Mouse (Mus musculus) urinary bladder, adult 18-20 months (tissue): Measurements from ENCODE around the gene Mapkapk2.
"Not testable (repeated sequence)": the region's sequence is repeated elsewhere in the genome, so short reads cannot be mapped to it uniquely, and the experiment has no call there.

ENCODE experiments used
- DNase-seq, 2 experiments: peaks; one replicate each; pipeline ENCODE4 v3.0.0; 2022; ENCODE audit warnings: low spot score in 2 of 2, mixed read lengths in 2 of 2

Gene Mapkapk2

DNA sequence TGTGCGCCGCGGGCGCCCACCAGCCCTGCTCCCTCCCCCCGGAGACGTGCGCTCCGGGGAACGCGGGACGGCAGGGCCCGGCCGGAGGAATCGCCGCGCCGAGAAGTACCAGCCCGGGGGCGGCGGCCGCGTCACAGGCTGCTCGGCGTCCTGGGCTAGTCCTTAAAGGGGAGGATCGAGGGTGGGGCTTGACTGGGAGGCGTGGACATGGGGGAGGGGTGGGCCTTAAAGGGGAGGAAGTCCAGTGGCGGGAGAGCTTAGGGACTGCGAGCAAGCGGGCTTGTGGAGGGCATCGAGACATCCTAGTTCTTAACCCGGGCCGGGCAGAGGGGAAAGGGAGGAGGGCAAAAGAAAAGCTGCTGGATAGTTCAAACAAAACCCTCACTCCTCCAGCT lies at the start of gene Mapkapk2:
Gene Mapkapk2 (minus strand): TSS at position 127 of the 395 bp plus-strand sequence.
- peak; percentile 75 to 91 for DNase-seq

DNA sequence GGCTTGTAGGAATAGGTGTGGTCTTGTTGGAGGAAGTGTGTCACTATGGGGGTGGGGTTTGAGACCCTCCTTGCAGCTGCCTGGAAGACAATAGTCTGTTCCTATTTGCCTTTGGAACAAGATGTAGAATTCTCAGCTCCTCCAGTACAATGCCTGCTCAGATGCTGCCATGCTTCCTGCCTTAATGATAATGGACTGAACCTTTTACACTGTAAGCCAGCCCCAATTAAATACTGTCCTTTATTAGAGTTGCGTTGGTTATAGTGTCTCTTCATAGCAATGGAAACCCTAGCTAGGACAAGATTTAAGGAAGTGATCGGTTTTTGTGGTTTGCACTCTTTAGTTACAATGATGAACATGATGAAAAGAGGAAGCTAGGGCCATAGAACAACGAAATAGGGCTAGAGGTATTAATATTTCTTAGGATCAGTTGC lies 48.6 kb upstream of the Mapkapk2 start:
- DNase-seq, result no peak

DNA sequence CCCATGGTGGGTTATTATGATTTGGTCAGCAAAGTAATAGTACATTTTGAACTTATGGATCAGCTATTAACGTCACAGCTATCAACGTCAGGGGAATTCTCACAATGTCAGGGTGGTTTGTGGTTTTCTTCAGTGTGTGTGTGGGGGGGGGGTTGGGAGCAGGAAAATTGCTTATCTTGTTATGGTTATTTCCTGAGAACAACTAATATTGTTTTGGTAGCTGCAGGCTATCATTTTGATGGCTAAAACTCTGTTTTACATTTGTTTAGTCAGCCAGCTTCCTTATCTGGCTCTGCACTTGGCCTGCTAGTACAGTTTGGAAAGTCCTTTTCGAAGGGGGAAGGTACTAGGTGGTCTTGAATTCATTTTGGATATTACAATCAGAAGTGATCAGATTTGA lies 47.6 kb upstream of the Mapkapk2 start:
- DNase-seq, result not testable (repeated sequence)

DNA sequence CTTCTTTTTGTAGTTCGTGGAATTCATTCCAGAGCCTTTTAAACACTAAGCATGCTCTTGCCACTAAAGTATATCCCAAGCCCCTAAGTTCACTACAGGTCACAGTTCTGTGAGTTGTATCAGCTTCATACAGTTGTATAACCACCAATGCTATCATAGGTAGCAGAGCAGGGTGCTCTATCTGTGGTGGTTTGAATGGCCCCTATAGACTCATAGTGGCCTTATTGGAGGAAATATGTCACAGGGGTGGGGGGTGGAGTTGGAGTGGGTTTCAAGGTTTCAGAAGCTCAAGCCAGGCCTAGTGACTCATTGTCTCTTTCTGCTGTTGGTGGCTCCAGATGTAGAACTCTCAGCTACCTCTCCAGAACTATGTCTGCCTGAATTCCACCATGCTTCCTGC lies 44.8 kb upstream of the Mapkapk2 start:
- no peak for DNase-seq

- no peak for DNase-seq
These were observed 43.8 kb upstream of the Mapkapk2 start for GRCm38 (mm10) chr1:131141449-131141848.

DNA sequence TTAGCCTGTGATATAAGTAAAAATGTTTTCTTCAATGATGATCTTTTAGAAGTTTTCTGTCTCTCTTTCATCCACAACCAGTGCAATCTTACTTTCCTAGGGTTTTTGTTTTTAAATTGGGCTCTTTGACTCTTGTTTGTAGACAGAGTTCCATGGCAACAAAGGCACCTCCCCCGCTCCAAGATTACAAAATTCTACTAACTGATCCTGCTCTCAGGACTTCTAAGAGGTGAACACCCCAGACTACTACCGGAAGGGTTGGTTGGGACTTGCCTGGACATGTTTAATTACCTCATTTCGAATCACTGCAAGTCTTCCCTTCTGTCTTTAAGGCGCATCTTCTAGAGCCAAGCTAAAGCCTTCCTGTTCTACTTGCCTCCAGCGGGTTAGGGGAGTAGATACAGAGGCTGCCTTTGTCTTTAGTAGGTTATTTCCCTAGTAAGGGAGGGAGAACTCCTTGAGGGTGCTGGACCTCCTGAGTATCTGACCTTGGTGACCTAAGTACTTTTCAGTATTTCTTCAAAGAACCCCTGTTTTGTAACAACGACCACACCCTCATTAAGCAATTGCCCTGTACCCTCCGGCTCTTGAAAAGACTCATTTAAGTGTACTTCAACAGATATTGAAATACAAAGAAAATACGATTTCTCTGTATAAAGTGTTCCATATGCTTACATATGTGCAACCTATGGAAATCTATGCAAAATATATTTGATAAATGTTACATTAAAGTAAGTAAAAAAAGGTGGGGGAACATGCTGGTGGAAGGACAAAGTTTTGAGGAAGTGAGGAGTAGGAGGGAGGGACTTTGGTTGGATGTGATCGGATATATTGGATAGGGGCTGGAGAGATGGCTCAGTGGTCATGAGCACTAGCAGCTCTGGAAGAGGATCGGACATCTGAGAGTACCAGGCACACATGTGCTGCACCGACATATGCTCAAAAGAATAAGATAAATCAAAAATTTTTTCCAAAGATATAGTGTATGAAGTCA lies 41.8 kb upstream of the Mapkapk2 start:
- DNase-seq, result peak in 1 of 2 experiments; percentile 46

DNA sequence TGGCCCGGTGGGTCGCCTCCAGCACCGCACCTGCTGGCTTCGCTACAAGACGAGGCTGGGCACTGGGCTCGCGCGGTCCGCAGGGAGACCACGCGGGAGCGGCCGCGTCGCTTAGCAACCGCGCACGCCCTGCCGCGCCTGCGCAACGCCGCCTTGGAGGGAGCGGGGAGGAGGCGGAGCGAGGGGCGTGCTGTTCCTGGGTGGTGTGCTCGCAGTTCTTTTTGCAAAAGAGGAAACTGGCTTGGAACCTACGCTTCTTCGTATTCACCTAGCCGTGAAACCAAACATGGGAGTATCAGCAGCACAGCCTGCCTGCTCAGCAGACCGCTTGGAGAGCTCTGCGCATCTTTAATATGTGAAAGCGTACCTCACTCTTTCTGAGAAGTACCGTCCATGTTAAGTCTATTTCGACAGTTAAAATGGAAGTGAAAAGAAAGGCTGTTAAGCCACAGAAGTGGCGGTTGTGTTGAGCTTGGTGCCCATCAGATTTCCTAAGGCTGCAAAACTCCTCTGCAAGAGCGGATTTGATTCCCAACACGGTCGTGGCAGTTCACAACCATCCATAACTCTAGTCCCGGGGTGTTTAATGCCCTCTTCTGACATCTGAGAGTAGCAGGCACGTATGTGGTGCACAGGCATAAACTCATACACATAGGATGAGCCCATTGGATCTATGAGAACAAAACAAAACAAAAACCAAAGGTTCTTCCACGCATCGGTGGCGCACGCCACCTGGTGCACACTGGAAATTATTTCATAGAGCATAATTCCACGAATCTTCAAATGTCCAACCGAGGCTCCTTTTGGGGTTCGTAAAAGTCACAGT lies 40.8 kb upstream of the Mapkapk2 start, which contains the start of gene Dyrk3:
Gene Dyrk3 (minus strand): TSS at position 150 of the 826 bp plus-strand sequence.
- DNase-seq, result peak; percentile 85 to 89

DNA sequence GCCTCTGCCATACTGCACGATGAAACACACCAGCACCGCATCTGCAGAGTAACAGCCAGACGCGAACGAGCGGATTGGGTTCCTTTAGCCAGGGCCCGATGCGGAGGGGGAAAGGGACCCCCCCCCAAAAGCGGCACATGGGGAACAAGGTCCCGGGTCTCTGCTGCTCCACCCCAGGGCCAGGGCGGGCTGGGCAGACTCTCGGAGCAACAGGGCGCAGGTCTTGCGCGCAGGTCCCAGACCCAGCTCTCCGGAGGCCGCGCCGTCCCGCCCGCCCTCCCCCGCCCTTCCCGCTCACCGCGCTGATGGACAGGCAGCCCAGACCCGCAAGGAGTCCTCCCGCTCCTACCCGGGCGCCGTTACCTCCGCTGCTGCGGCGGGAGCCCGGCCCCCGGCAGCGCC lies 40.1 kb upstream of the Mapkapk2 start:
- DNase-seq, result no peak

GRCm38 (mm10) chr1:131137111-131137510 lies 39.5 kb upstream of the Mapkapk2 start:
- no peak for DNase-seq

- DNase-seq, result no peak
These were observed 38.5 kb upstream of the Mapkapk2 start for GRCm38 (mm10) chr1:131135960-131136629.

- DNase-seq, result no peak
These were observed 37.4 kb upstream of the Mapkapk2 start for GRCm38 (mm10) chr1:131134942-131135522.

GRCm38 (mm10) chr1:131134231-131134630 lies 36.6 kb upstream of the Mapkapk2 start:
- no peak for DNase-seq

GRCm38 (mm10) chr1:131125987-131126744 lies 28.5 kb upstream of the Mapkapk2 start:
- DNase-seq, result no peak

DNA sequence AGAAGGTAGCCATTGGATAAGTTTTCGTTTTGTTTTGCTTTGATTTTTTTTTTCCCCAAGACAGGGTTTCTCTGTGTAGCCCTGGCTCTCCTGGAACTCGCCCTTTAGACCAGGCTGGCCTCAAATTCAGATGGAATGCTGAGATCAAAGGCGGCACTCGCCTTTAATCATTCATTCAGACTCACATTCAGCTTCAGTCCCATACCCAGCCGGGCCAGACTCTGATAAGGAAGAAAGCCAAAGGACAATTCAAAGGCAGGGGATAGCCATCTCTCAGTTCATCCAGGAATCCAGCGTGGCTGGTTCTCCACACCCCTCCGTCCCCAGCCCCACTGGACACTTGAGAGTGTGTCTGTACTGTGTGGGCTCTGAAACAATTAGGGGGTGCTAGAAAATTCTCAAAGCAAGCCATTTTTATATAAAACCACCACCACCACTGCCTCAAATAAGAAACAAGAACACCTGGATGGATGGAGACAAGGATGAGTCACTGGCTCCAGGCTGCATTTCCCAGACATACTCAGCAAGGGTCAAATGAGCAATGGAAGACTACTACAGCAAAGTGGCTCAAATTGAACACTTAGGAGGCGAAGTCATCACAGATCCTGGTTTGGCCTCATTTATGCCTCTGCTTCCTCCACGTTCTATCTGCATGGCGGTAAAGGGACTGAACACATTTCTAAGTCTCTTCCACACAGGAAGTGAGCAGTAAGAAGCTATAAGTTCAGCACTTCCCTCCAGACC lies 26.1 kb upstream of the Mapkapk2 start:
- no peak for DNase-seq

DNA sequence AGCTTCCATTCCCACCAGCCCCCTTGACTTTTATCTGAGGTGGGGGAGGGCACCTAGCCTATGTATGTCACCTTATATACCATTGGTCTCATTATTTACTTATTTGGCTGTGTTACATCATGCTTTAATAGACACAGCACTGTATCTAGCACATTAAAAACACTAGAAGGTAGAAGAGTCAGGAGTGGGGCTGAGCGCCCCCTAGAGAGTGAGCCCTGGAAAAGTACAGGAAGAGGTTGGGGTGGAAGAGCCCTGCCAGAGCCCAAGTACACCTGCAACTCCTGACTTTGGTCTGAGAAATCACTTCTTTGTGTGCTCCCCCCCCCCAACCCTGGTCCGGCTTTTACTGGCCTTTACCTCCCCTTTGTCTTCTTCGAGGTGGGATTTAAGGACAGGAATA lies 24.4 kb upstream of the Mapkapk2 start:
- no peak for DNase-seq

GRCm38 (mm10) chr1:131119026-131119425 lies 21.4 kb upstream of the Mapkapk2 start:
- no peak for DNase-seq

- DNase-seq, result no peak
These were observed 20.9 kb upstream of the Mapkapk2 start for GRCm38 (mm10) chr1:131118530-131118929.

GRCm38 (mm10) chr1:131116430-131117011 lies 18.9 kb upstream of the Mapkapk2 start:
- no peak for DNase-seq

- DNase-seq, result no peak
These were observed 18.3 kb upstream of the Mapkapk2 start for GRCm38 (mm10) chr1:131115932-131116331.
